Mouse (Mus musculus) small intestine, adult 2 months (tissue): ENCODE measurements around the gene Ak4.

Experiments
- CTCF ChIP-seq: fragments of 200-500 bp; IDR thresholded peaks from 2 replicates; pipeline ENCODE4 v1.5.1; 2012; ENCODE audit warnings: low read depth, mild to moderate bottlenecking, control low read depth, inconsistent platforms, low read length, moderate library complexity, mixed read lengths; ENCODE audit not compliant: insufficient replicate concordance, insufficient read length; ENCODE audit errors: extremely low read depth
- POLR2A ChIP-seq: fragments of 200-500 bp; IDR thresholded peaks from 2 replicates; pipeline ENCODE4 v1.6.1; 2012; ENCODE audit warnings: low read depth, mild to moderate bottlenecking, control low read depth, inconsistent platforms, low read length, moderate library complexity

DNA sequence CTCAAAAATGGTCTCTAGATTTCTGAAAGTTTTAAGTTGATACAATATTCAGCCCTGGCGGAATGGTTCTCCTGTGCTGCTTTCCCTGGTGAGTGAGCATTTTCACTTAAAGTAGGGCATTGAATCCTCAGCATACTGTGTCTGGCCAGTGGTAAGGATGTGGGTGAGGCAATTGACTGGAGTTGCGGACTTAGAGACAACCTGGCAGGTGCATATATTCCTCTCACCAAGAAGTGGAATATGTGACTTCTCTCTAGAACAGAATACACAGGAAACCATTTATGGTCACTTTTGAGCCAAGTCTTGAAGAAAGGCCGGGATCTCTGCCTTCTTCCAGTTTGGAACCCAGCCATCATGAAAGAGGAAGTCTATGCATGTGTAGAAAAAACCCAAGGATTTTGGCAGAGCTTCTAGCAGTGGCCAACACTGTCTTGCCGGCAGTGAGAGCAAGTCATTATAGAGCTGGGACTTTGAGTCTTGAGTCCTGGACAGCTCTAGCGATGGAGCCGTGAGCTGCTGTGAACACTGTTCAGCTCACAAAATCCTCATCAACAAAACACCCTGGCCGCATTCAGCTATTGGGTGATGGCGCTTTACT lies 71.3 kb downstream of the Ak4 start:
- TF ChIP-seq CTCF (no peak), POLR2A (no peak)
